Mouse (Mus musculus): ENCODE results near the gene Megf6. TPM values are rescaled to one million over a fixed set of nuclear protein-coding genes. Genes with fewer than 3 reads are reported as not detected.
A peak's percentile ranks its signal among the peaks of the same experiment; 100 is the strongest.

The Megf6 gene
- polyA plus RNA-seq, 1 experiment = 3.8 TPM

GRCm38 (mm10) chr4:154297761-154298160, 127.2 kb downstream of the Megf6 start:
- Histone ChIP-seq H3K4me1 (ENCODE audit: control insufficient read depth, insufficient read depth, low read length) (peaks cover 6% of the 10 kb centered on the region), H3K27me3 (ENCODE audit: control insufficient read depth, insufficient read depth, low read length, poor library complexity, severe bottlenecking) (no peaks in the 10 kb centered on the region), H3K4me3 (ENCODE audit: low read depth, low read length) (peak overlapping the region; percentile 22), H3K9me3 (replicated peaks; ENCODE audit: control insufficient read depth, insufficient read depth, low read length, poor library complexity, severe bottlenecking) (no peaks in the 10 kb centered on the region), H3K36me3 (ENCODE audit: control insufficient read depth, insufficient read depth, low read length, poor library complexity, severe bottlenecking) (no peaks in the 10 kb centered on the region), H3K9ac (ENCODE audit: low read depth, poor library complexity, severe bottlenecking) (no peak overlapping the region), H3K27ac (ENCODE audit: insufficient read depth, low read length) (peak overlapping the region; percentile 7; the same call in 1 of the 2 replicates)
- TF ChIP-seq POLR2A (IDR thresholded peaks at IDR 0.05; ENCODE audit: insufficient read depth, low read length) (no peak), EP300 (IDR thresholded peaks at IDR 0.05; ENCODE audit: insufficient read depth, low read depth, low read length) (0 out of 2 replicates have a peak, but pooled peaks have one; percentile 36), CTCF (IDR thresholded peaks at IDR 0.05; ENCODE audit: low read depth, low read length) (no peak)

GRCm38 (mm10) chr4:154299541-154300271, 129.2 kb downstream of the Megf6 start:
- TF ChIP-seq POLR2A (IDR thresholded peaks at IDR 0.05; ENCODE audit: insufficient read depth, low read length) (peak; percentile 37), EP300 (IDR thresholded peaks at IDR 0.05; ENCODE audit: insufficient read depth, low read depth, low read length) (0 out of 2 replicates have a peak, but pooled peaks have one; percentile 35), CTCF (IDR thresholded peaks at IDR 0.05; ENCODE audit: low read depth, low read length) (no peak)
- no peaks in the 10 kb centered on the region for H3K9me3 ChIP-seq (replicated peaks; ENCODE audit: control insufficient read depth, insufficient read depth, low read length, poor library complexity, severe bottlenecking)
- H3K36me3 ChIP-seq (ENCODE audit: control insufficient read depth, insufficient read depth, low read length, poor library complexity, severe bottlenecking) = no peaks in the 10 kb centered on the region
- H3K4me3 ChIP-seq (ENCODE audit: low read depth, low read length) = peak overlapping the region; percentile 75
- H3K27ac ChIP-seq (ENCODE audit: insufficient read depth, low read length) = no peak overlapping the region
- peak overlapping the region; percentile 65 for H3K9ac ChIP-seq (ENCODE audit: low read depth, poor library complexity, severe bottlenecking)
- H3K4me1 ChIP-seq (ENCODE audit: control insufficient read depth, insufficient read depth, low read length) = peaks cover 6% of the 10 kb centered on the region
- no peaks in the 10 kb centered on the region for H3K27me3 ChIP-seq (ENCODE audit: control insufficient read depth, insufficient read depth, low read length, poor library complexity, severe bottlenecking)

DNA sequence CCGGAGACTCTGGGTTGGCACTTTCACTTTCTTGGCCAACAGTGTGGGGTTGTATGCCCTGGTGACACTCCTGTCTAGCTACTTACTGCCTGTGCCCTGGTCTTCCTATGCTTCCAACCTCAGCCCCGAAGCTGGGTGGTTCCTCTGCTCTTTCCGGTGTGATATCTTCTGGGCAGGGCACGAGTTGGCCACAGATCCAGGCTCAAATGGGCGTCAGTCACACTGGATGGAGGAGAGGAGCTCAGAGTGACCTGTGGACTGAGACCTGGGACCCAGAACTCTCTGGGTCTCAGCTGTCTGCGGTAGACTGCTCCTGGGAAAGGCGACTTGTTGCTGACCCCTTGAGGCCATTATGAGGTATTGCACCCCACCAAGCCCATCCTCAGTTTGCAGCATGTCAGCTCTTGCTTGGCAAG, 130.9 kb downstream of the Megf6 start, which contains the start of gene Arhgef16:
TSS of gene Arhgef16 (minus strand) at position 211 of the 416 bp plus-strand sequence.
- H3K9me3 ChIP-seq (replicated peaks; ENCODE audit: control insufficient read depth, insufficient read depth, low read length, poor library complexity, severe bottlenecking) = no peaks in the 10 kb centered on the region
- 0 out of 2 replicates have a peak within 1 kb of the TSS, but pooled peaks have one; percentile 65 for H3K9ac ChIP-seq (ENCODE audit: low read depth, poor library complexity, severe bottlenecking)
- H3K4me3 ChIP-seq (ENCODE audit: low read depth, low read length) = peak within 1 kb of the TSS; percentile 75
- H3K27me3 ChIP-seq (ENCODE audit: control insufficient read depth, insufficient read depth, low read length, poor library complexity, severe bottlenecking) = no peaks in the 10 kb centered on the region
- peaks cover 6% of the 10 kb centered on the region for H3K4me1 ChIP-seq (ENCODE audit: control insufficient read depth, insufficient read depth, low read length)
- H3K27ac ChIP-seq (ENCODE audit: insufficient read depth, low read length) = peak within 1 kb of the TSS; percentile 26; the same call in 1 of the 2 replicates
- no peaks in the 10 kb centered on the region for H3K36me3 ChIP-seq (ENCODE audit: control insufficient read depth, insufficient read depth, low read length, poor library complexity, severe bottlenecking)
- TF ChIP-seq EP300 (IDR thresholded peaks at IDR 0.05; ENCODE audit: insufficient read depth, low read depth, low read length) (no peak), POLR2A (IDR thresholded peaks at IDR 0.05; ENCODE audit: insufficient read depth, low read length) (no peak), CTCF (IDR thresholded peaks at IDR 0.05; ENCODE audit: low read depth, low read length) (peak; percentile 90)

- H3K4me1 ChIP-seq (ENCODE audit: control insufficient read depth, insufficient read depth, low read length) = no peaks in the 10 kb centered on the region
- TF ChIP-seq POLR2A (IDR thresholded peaks at IDR 0.05; ENCODE audit: insufficient read depth, low read length) (no peak), EP300 (IDR thresholded peaks at IDR 0.05; ENCODE audit: insufficient read depth, low read depth, low read length) (no peak), CTCF (IDR thresholded peaks at IDR 0.05; ENCODE audit: low read depth, low read length) (no peak)
- no peaks in the 10 kb centered on the region for H3K27me3 ChIP-seq (ENCODE audit: control insufficient read depth, insufficient read depth, low read length, poor library complexity, severe bottlenecking)
- H3K36me3 ChIP-seq (ENCODE audit: control insufficient read depth, insufficient read depth, low read length, poor library complexity, severe bottlenecking) = no peaks in the 10 kb centered on the region
- H3K9ac ChIP-seq (ENCODE audit: low read depth, poor library complexity, severe bottlenecking) = no peak overlapping the region
- no peaks in the 10 kb centered on the region for H3K9me3 ChIP-seq (replicated peaks; ENCODE audit: control insufficient read depth, insufficient read depth, low read length, poor library complexity, severe bottlenecking)
- H3K4me3 ChIP-seq (ENCODE audit: low read depth, low read length) = no peak overlapping the region
- H3K27ac ChIP-seq (ENCODE audit: insufficient read depth, low read length) = no peak overlapping the region
Measured at GRCm38 (mm10) chr4:154309131-154309530, 138.6 kb downstream of the Megf6 start.

DNA sequence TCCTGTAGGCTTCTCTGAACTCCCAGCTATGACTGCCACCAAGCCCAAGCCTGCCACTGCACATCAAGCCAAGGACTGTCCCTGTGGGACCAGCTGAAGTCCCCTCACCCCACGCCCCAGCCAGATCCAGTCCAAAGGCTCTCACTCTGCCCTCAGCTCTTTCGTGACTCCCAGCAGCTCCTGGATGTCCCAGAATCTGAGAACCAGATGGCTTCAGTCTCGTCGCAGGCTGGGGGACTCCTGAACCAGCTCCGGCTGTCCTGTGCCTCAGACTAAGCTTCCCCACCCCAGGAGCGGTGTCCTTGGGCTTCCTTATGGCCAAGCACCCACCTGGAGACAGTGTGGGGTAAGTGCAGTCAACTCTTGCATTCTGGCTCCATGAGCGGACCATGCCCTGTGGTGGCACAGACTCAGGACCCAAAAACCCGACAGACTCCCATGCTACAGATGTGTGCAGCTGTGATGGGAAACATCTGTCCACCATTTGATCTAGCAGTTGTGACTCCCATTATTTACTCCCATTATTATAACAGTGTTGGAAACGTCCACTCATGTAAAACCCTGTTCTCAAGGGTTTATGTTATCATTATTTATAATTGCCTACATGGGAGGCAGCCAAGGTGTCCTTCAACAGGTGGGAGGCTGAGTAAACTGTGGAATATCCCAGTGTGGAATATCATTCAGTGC, 140.2 kb downstream of the Megf6 start:
- no peaks in the 10 kb centered on the region for H3K27me3 ChIP-seq (ENCODE audit: control insufficient read depth, insufficient read depth, low read length, poor library complexity, severe bottlenecking)
- no peaks in the 10 kb centered on the region for H3K36me3 ChIP-seq (ENCODE audit: control insufficient read depth, insufficient read depth, low read length, poor library complexity, severe bottlenecking)
- H3K4me3 ChIP-seq (ENCODE audit: low read depth, low read length) = no peak overlapping the region
- no peak overlapping the region for H3K27ac ChIP-seq (ENCODE audit: insufficient read depth, low read length)
- no peaks in the 10 kb centered on the region for H3K4me1 ChIP-seq (ENCODE audit: control insufficient read depth, insufficient read depth, low read length)
- TF ChIP-seq POLR2A (IDR thresholded peaks at IDR 0.05; ENCODE audit: insufficient read depth, low read length) = no peak
- no peaks in the 10 kb centered on the region for H3K9me3 ChIP-seq (replicated peaks; ENCODE audit: control insufficient read depth, insufficient read depth, low read length, poor library complexity, severe bottlenecking)
- H3K9ac ChIP-seq (ENCODE audit: low read depth, poor library complexity, severe bottlenecking) = no peak overlapping the region
